Mouse (Mus musculus): ENCODE measurements around the gene Mvb12a. TPM values are rescaled to one million over a fixed set of nuclear protein-coding genes. Genes with fewer than 3 reads are reported as not detected.

Mvb12a gene
- polyA plus RNA-seq, 1 experiment from 2014 or later: 62.3 TPM

DNA sequence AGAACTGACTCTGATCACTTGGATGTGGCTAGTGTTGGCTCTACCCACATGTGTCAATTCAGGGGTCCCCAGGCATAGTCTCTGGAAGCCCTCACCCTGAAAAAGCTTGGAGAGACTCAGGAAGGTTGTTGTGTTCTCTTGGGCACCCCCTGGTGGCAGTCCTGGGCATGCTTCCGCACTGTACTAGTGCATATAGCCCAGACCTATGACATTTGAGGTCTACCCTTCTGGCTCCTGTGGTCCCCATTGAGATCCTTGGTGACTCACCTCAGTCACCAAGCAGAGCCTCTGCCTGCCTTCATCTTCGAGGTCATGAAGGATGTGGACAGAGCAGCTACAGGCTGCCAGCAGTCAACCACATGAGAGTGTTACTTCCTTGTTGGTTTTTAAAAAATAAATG, 44.2 kb downstream of the Mvb12a start:
- WGBS: 71% methylated on average over 2 of the region's 2 CpGs
- ATAC-seq: no peak
- Histone ChIP-seq H3K27me3 (no peaks in the 10 kb centered on the region), H3K4me1 (replicated peaks) (peaks cover 13% of the 10 kb centered on the region), H3K36me3 (peaks cover 48% of the 10 kb centered on the region), H3K4me3 (replicated peaks) (no peak overlapping the region), H3K9me3 (no peaks in the 10 kb centered on the region), H3K9ac (replicated peaks) (no peak overlapping the region), H3K4me2 (replicated peaks) (no peak overlapping the region), H3K27ac (no peak overlapping the region)

DNA sequence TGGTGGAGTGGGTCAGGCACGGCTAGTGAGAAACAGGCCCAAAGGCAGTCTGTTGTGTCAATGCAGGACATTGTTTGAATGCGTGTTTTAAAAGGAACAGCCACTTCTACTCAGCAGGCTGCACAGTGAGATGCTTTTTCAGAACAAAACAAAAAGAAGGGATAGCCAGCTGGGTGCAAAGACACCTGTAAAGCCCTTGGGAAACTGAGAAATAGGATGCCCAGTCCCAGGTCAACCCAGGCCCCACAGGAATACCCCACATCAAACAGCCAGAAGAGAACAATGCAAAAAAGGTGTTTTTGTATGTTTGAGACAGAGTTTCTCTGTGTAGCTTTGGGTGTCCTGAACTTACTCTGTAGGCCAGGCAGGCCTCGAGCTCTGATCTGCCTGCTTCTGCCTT, 46.0 kb downstream of the Mvb12a start:
- no peak overlapping the region for H3K9ac ChIP-seq (replicated peaks)
- peaks cover 26% of the 10 kb centered on the region for H3K4me1 ChIP-seq (replicated peaks)
- H3K27ac ChIP-seq: no peak overlapping the region
- H3K27me3 ChIP-seq: no peaks in the 10 kb centered on the region
- peaks cover 41% of the 10 kb centered on the region for H3K36me3 ChIP-seq
- ATAC-seq: no peak
- H3K4me2 ChIP-seq (replicated peaks): no peak overlapping the region
- no peak overlapping the region for H3K4me3 ChIP-seq (replicated peaks)
- WGBS: 69% methylated on average over 3 of the region's 3 CpGs
- H3K9me3 ChIP-seq: no peaks in the 10 kb centered on the region

DNA sequence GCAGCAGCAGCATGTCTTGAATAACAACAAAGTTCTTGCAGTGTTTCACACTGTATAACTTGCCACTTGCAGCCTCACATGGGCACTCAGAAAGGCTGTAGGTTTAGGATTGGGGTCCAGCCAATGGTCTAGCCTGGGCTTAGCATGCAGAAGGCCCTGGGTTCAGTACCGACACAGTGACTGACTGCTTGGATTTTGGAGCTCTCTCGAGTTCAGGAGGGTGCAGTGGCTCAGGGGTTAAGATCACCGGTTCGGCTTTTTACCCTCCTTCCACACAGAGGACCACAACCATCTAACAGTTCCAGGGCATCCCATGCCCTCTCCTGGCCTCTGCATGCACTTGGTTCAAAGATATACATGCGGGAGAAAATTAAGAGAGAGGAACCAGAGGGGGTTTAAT, 48.3 kb downstream of the Mvb12a start:
- no peak for ATAC-seq
- peak overlapping the region; percentile 75 for H3K4me3 ChIP-seq (replicated peaks)
- H3K27ac ChIP-seq: peak overlapping the region; percentile 98
- peaks cover 36% of the 10 kb centered on the region for H3K4me1 ChIP-seq (replicated peaks)
- H3K36me3 ChIP-seq: peaks cover 23% of the 10 kb centered on the region
- peak overlapping the region; percentile 94 for H3K4me2 ChIP-seq (replicated peaks)
- peak overlapping the region; percentile 96 for H3K9ac ChIP-seq (replicated peaks)
- H3K27me3 ChIP-seq: no peaks in the 10 kb centered on the region
- H3K9me3 ChIP-seq: no peaks in the 10 kb centered on the region
- WGBS: 23% methylated on average over 5 of the region's 5 CpGs

DNA sequence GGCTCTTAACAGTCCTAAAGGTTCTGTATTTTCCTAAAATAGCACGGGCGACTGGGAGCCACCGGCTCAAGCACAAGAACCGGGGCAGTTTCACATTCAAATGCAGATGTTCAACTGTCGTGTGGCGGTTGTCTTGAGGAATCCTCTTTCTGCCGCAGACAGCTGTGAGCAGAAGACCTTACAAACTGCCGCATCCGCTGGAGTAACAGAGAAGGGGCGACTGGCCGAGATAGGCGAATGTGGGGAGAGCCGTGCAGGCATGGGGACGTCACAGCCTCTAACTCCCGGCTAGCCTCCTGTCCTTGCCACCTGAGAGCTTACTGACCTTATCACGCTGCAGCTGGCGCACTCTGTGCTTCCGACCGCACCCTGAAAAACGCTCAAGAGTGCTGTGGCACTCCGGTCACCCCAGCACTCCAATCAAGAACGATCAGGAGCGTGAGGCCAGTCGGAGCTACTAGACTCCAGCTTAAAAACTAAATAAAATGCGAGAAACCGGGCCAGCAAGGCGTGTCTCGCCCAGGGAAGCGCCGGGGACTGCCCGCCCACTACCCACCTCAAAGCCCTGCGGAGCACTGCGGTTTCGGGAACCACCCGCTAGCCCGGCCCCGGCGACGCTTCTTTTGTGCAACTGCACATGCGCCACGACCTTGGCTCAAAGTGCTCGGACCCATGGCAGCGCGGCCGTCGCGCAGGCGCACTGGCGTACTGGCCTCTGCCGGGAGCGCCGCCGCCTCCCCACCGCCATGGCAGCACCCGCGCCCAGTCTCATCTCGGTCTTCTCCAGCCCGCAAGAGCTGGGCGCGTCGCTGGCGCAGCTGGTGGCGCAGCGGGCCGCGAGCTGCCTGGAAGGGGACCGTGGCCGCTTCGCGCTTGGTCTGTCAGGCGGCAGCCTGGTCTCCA, 49.0 kb downstream of the Mvb12a start, which contains the start of gene Pgls:
Gene Pgls (plus strand): TSS at position 706 of the 903 bp plus-strand sequence.
- no peaks in the 10 kb centered on the region for H3K27me3 ChIP-seq
- peaks cover 41% of the 10 kb centered on the region for H3K4me1 ChIP-seq (replicated peaks)
- no peaks in the 10 kb centered on the region for H3K9me3 ChIP-seq
- H3K4me2 ChIP-seq (replicated peaks): peak within 1 kb of the TSS; percentile 94
- H3K27ac ChIP-seq: peak within 1 kb of the TSS; percentile 98
- H3K36me3 ChIP-seq: peaks cover 17% of the 10 kb centered on the region
- WGBS: under 1% methylated on average over 66 of the region's 71 CpGs
- H3K4me3 ChIP-seq (replicated peaks): peak within 1 kb of the TSS; percentile 75
- H3K9ac ChIP-seq (replicated peaks): peak within 1 kb of the TSS; percentile 96
- ATAC-seq: peak; percentile 90

DNA sequence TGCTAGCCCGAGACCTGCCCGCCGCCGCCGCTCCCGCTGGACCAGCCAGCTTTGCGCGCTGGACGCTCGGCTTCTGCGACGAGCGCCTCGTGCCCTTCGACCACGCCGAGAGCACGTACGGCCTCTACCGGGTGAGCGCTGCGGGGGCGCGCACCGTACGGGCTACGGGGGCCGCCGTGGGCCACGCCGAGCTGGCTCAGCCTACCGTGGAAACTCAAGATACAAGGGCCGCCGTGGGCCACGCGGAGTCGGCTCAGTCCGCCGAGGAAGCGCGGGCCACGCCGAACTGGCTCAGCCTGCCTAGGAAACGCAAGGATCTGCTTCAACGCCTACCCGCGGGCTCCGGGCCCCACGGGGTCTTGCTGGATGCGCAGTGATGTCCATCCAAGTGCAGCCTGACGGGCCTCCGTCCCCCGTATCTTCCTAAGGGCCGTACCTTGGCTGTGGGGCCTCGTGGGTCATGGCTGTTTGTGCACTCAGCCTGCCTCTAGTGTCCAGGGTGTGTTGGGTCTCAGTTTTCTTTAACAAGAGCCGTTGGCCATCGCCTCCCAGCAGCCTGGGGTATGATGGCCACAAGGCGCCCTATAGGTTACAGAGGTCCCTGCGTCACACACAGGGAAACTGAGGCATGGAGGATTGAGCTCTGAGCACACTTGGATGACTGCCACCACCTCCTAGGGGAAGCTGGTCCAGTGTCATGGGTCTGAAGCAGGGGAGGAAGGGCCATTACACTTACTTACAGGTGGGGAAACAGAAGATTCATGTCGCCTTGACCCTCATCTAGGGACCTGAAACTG, 49.9 kb downstream of the Mvb12a start:
- H3K4me3 ChIP-seq (replicated peaks): peak overlapping the region; percentile 75
- no peaks in the 10 kb centered on the region for H3K27me3 ChIP-seq
- 0 out of 2 replicates have a peak, but pooled peaks cover 13% of the 10 kb centered on the region for H3K36me3 ChIP-seq
- H3K9me3 ChIP-seq: no peaks in the 10 kb centered on the region
- peak overlapping the region; percentile 94 for H3K4me2 ChIP-seq (replicated peaks)
- peaks cover 41% of the 10 kb centered on the region for H3K4me1 ChIP-seq (replicated peaks)
- H3K9ac ChIP-seq (replicated peaks): peak overlapping the region; percentile 96
- peak overlapping the region; percentile 98 for H3K27ac ChIP-seq
- ATAC-seq: peak; percentile 80
- WGBS: 3% methylated on average over 60 of the region's 60 CpGs

DNA sequence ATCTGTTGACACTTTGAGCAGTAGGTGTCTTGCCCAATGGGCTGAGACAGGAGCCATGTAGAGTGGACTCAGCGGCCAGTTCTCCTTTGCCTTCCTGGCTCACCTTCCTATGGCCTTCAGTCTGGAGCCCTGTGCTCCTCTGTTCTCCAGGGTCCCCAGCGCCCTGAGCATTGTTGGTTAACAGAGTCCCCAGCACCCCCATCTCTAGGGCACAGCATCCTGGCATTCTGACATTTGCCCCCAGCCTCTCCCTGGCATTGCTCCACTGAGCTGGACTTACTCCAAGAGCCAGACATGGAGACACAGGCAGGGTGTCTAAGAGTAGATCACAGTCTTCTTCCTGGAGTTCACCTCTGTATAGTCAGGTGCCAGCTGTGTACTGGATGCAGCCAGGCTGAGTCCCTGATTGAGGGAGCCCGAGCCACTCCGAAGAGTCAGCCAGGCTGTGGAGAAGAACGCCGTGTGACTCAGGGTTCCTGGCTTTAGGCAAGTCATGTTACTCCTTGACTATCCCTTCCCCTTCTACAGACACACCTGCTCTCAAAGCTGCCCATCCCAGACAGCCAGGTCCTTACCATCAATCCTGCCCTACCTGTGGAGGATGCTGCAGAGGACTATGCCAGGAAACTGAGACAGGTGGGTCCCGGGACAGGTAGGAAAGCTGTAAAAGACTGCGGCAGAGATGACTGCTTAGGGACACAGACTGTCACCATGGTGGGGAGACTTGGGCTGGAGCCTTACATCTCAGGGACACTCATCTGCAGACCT, 51.0 kb downstream of the Mvb12a start:
- Histone ChIP-seq H3K27ac (no peak overlapping the region), H3K36me3 (0 out of 2 replicates have a peak, but pooled peaks cover 8% of the 10 kb centered on the region), H3K4me2 (replicated peaks) (peak overlapping the region; percentile 94), H3K4me3 (replicated peaks) (peak overlapping the region; percentile 75; the same call in 1 of the 2 replicates), H3K4me1 (replicated peaks) (peaks cover 41% of the 10 kb centered on the region), H3K9me3 (no peaks in the 10 kb centered on the region), H3K9ac (replicated peaks) (peak overlapping the region; percentile 96; the same call in 1 of the 2 replicates), H3K27me3 (no peaks in the 10 kb centered on the region)
- 97% methylated on average over 8 of the region's 8 CpGs for WGBS
- ATAC-seq: no peak

DNA sequence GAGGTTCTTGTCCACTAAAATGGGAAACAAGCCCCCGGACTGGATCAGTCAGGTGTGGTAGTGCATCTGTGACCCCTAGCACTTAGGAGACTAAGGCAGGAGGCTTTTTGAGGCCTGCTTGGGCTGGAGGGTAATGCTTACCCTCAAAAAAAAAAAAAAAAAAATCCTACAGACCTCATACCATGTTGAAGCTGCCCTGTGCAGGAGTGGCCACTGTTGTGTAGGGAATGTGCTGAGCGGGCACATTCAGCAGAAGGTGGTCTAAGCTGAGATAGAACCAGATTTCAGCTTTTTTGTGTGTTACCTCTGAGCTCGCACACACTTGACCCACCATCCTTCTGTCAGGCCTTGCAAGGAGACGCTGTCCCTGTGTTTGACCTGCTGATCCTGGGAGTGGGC, 51.6 kb downstream of the Mvb12a start:
- Histone ChIP-seq H3K9me3 (no peaks in the 10 kb centered on the region), H3K9ac (replicated peaks) (no peak overlapping the region), H3K27ac (no peak overlapping the region), H3K27me3 (no peaks in the 10 kb centered on the region; the same call in 1 of the 2 replicates), H3K4me1 (replicated peaks) (peaks cover 41% of the 10 kb centered on the region), H3K36me3 (0 out of 2 replicates have a peak, but pooled peaks cover 11% of the 10 kb centered on the region), H3K4me3 (replicated peaks) (no peak overlapping the region), H3K4me2 (replicated peaks) (no peak overlapping the region)
- 91% methylated on average over 4 of the region's 4 CpGs for WGBS
- no peak for ATAC-seq

DNA sequence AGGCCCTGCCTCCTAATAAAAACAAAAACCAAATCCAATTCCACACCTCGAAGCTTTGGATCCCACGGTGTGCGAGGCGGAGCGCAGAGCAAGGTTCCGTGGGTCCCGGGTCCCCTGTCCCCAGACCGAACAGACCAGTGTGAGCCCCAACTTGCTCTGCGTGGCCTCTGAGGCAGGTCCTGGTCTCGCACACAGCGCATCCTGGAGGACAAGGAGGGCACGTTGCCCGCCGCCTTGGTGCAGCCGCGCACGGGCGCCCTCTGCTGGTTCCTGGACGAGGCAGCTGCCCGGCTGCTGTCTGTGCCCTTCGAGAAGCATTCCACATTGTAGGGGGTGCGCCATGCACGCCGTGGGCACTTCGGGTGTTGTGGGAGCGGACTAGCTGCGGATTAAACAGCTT, 53.1 kb downstream of the Mvb12a start:
- WGBS: 3% methylated on average over 27 of the region's 27 CpGs
- H3K4me3 ChIP-seq (replicated peaks): no peak overlapping the region
- H3K4me2 ChIP-seq (replicated peaks): peak overlapping the region; percentile 25; the same call in 1 of the 2 replicates
- peak; percentile 31 for ATAC-seq
- no peaks in the 10 kb centered on the region for H3K9me3 ChIP-seq
- H3K36me3 ChIP-seq: peaks cover 20% of the 10 kb centered on the region
- 0 out of 2 replicates have a peak overlapping the region, but pooled peaks have one; percentile 20 for H3K27ac ChIP-seq
- peaks cover 34% of the 10 kb centered on the region for H3K4me1 ChIP-seq (replicated peaks)
- peaks cover 14% of the 10 kb centered on the region for H3K27me3 ChIP-seq
- no peak overlapping the region; the same call in 1 of the 2 replicates for H3K9ac ChIP-seq (replicated peaks)

DNA sequence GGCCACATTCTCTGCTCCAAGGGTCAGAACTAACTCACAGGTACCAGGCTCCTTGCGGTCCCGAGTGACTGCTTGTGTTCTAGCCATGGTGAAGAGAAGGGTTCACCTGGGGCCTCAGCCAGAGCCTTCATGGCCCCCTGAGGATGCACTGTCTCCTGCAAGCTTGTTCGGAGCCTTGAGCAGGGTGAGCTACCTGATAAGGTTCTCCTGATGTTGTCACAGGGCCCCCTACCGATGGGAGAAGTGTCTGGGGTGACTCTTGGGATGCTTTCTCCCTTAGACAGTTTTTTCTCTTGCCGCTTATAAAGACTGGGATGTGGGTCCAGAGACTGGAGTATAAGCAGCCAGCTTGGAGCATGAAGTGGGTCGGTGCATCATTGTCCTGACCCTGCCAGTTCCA, 53.7 kb downstream of the Mvb12a start:
- no peak for ATAC-seq
- no peak overlapping the region for H3K27ac ChIP-seq
- H3K4me3 ChIP-seq (replicated peaks): no peak overlapping the region
- 0 out of 2 replicates have a peak overlapping the region, but pooled peaks have one; percentile 25 for H3K4me2 ChIP-seq (replicated peaks)
- WGBS: 65% methylated on average over 6 of the region's 6 CpGs
- no peak overlapping the region for H3K9ac ChIP-seq (replicated peaks)
- H3K9me3 ChIP-seq: no peaks in the 10 kb centered on the region
- peaks cover 19% of the 10 kb centered on the region for H3K27me3 ChIP-seq
- H3K4me1 ChIP-seq (replicated peaks): peaks cover 29% of the 10 kb centered on the region
- peaks cover 20% of the 10 kb centered on the region for H3K36me3 ChIP-seq

DNA sequence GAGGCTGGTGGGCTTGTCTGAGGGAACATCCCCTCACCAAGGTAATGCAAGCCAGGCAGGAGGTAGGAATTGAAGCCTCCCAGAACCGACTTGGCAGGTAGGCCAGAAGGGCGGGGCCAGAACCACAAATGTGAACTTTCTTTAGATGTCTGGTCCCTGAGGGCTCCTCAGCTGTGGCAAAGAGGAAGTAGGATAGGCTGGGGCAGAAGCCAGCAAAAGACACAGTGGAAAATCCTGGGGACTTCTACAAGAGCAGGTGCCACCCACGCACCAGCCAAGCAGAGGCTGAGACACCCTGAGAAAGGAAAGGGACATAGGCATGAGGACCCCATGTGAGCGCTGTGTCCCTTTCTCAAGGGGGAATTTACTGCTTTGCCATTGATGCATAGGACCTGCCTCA, 54.1 kb downstream of the Mvb12a start:
- no peak overlapping the region for H3K9ac ChIP-seq (replicated peaks)

DNA sequence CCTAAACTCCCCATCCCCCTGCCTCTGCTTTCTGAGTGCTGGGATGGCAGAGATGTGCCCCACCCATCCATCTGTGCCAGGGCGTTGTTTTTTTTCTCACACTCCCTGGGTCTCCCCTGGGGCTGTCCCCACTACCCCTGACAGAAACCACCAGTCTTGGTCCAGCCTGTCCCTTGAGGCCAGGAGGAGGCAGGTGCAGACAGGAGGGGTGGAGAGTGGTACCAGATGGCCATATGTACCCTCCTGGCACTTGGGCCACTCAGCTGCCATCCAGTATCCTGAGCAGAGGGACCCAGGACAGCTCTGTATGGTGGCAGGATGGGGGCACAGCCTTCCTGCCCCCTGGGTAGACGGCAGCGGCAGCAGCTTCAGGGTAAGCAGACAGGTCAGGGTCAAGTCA, 54.7 kb downstream of the Mvb12a start, which contains the start of gene Fam129c:
Gene Fam129c (plus strand): TSS at position 198 of the 400 bp plus-strand sequence.
- Histone ChIP-seq H3K9me3 (no peaks in the 10 kb centered on the region), H3K9ac (replicated peaks) (no peak within 1 kb of the TSS), H3K4me2 (replicated peaks) (no peak within 1 kb of the TSS), H3K27ac (no peak within 1 kb of the TSS), H3K36me3 (peaks cover 20% of the 10 kb centered on the region), H3K4me1 (replicated peaks) (peaks cover 34% of the 10 kb centered on the region), H3K4me3 (replicated peaks) (no peak within 1 kb of the TSS), H3K27me3 (peaks cover 30% of the 10 kb centered on the region)
- ATAC-seq: no peak
- 83% methylated on average over 3 of the region's 3 CpGs for WGBS

More for the DNA sequence above, 54.1 kb downstream of the Mvb12a start:
- H3K4me1 ChIP-seq (replicated peaks): peaks cover 28% of the 10 kb centered on the region
- H3K4me2 ChIP-seq (replicated peaks): no peak overlapping the region
- ATAC-seq: no peak
- H3K36me3 ChIP-seq: peaks cover 20% of the 10 kb centered on the region
- no peak overlapping the region for H3K4me3 ChIP-seq (replicated peaks)
- H3K9me3 ChIP-seq: no peaks in the 10 kb centered on the region
- peaks cover 24% of the 10 kb centered on the region for H3K27me3 ChIP-seq
- WGBS: 84% methylated on average over 4 of the region's 4 CpGs
- no peak overlapping the region for H3K27ac ChIP-seq

Measured in midbrain, embryonic 13.5 days (tissue).